Mouse (Mus musculus) kidney, postnatal 0 days (tissue): ENCODE measurements around the gene Bace2. TPM values are rescaled to one million over a fixed set of nuclear protein-coding genes. Genes with fewer than 3 reads are reported as not detected.

Experiments
- ATAC-seq: fragments of 200-750 bp; cut with Nextera tagmentation; replicated peaks from 2 replicates; pipeline ENCODE4 v1.8.0; 2017; ENCODE audit warnings: low read depth, moderate number of reproducible peaks, moderate TSS enrichment, moderate library complexity; ENCODE audit not compliant: low FRiP score
- DNase-seq: peaks from one replicate; pipeline ENCODE4 v3.0.0-alpha.2; 2016; ENCODE audit warnings: low spot score
- H3K27ac ChIP-seq: fragments of 300-500 bp; sonication (generic); 2 replicates; pipeline ENCODE4 v1.5.1; 2014; ENCODE audit warnings: mild to moderate bottlenecking
- H3K27me3 ChIP-seq: fragments of 300-500 bp; sonication (generic); 2 replicates; pipeline ENCODE4 v1.6.1; 2014; ENCODE audit warnings: low read length, mixed read lengths; ENCODE audit not compliant: insufficient read depth
- H3K36me3 ChIP-seq: fragments of 300-500 bp; sonication (generic); 2 replicates; pipeline ENCODE4 v1.6.1; 2014; ENCODE audit warnings: low read length, mixed read lengths; ENCODE audit not compliant: insufficient read depth
- H3K4me1 ChIP-seq: fragments of 300-500 bp; sonication (generic); replicated peaks from 2 replicates; pipeline ENCODE4 v1.6.1; 2014; ENCODE audit warnings: antibody characterized with exemption, low read length, mixed read lengths; ENCODE audit not compliant: insufficient read depth
- H3K4me2 ChIP-seq: fragments of 300-500 bp; sonication (generic); 2 replicates; pipeline ENCODE4 v1.6.1; 2014; ENCODE audit warnings: mild to moderate bottlenecking, low read length, moderate library complexity, mixed read lengths
- H3K4me3 ChIP-seq: fragments of 300-500 bp; sonication (generic); replicated peaks from 2 replicates; pipeline ENCODE4 v1.5.1; 2014; ENCODE audit warnings: low read depth, low read length
- H3K9ac ChIP-seq: fragments of 300-500 bp; sonication (generic); 2 replicates; pipeline ENCODE4 v1.6.1; 2014; ENCODE audit warnings: low read depth, low read length
- H3K9me3 ChIP-seq: fragments of 300-500 bp; sonication (generic); replicated peaks from 2 replicates; pipeline ENCODE4 v1.6.1; 2016; ENCODE audit warnings: low read length, inconsistent platforms, mixed read lengths
- CTCF ChIP-seq: IDR thresholded peaks from 2 replicates; pipeline ENCODE4 v1.5.1; 2016; ENCODE audit warnings: antibody characterized with exemption, low read depth, mild to moderate bottlenecking, moderate library complexity
- WGBS: fragments of 180-500 bp; shearing (Covaris S2); extraction: QIAGEN DNeasy Blood & Tissue Kit; methylation state at CpG from one replicate; pipeline ENCODE4 v1.1.7; 2014; 5-methylcytosine and 5-hydroxymethylcytosine counted together
- polyA plus RNA-seq: library from polyadenylated mRNA; unstranded; fragments of >200 nt; fragmentation: Nextera tagmentation; extraction: Ambion mirVana; gene quantifications from 2 replicates; pipeline ENCODE4 v1.2.1, GENCODE M21; 2015

Gene Bace2
- polyA plus RNA-seq, 1 experiment from 2014 or later = 11.2 TPM

DNA sequence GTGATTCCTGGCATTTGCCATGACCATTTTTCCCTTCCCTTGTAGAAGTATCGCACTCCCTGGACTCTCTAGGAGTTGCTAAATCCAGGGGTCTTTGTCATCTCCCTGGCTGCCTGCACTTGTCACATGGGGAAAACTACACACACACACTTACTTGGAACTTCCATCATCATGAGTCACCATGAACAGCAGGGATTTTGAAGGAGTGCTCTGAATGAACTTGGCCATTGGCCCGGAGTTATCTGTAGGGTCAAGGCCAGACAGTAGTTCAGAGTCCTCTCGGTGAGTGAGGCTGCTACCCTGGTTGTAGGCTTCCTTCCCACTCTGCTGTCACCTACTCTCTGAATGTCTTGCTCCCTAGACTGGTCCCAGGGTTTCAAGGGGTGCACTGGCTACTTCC is 119.0 kb downstream of the Bace2 start:
- Histone ChIP-seq H3K4me2 (no peak overlapping the region), H3K27ac (no peak overlapping the region), H3K4me3 (no peak overlapping the region), H3K27me3 (no peaks in the 10 kb centered on the region), H3K9me3 (no peaks in the 10 kb centered on the region), H3K9ac (no peak overlapping the region), H3K4me1 (no peaks in the 10 kb centered on the region), H3K36me3 (no peaks in the 10 kb centered on the region)
- TF ChIP-seq CTCF = no peak
- no peak for DNase-seq
- no peak for ATAC-seq
- 88% methylated on average over 3 of the region's 3 CpGs for WGBS

DNA sequence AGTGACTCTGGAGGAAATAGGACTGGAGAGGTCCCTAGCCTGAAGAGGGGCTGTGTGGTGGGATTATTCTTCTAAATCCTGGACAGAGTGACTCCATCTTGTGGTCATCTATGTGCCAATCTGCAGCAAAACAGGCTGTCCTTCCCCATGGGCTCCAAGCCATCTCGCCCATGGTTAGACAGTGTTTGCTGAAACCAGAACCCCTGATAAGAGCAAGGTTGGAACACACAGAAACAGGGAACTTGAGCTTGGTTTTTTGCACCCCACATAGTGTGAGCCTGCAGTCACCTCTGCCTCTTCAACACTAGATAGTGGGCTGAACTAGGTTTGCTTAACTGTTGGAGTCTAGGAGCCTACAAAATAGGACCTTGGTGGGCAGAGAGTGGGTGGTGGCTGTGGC is 120.0 kb downstream of the Bace2 start:
- Histone ChIP-seq H3K9ac (no peak overlapping the region), H3K4me2 (no peak overlapping the region), H3K4me1 (no peaks in the 10 kb centered on the region), H3K4me3 (no peak overlapping the region), H3K36me3 (no peaks in the 10 kb centered on the region), H3K27ac (no peak overlapping the region), H3K9me3 (no peaks in the 10 kb centered on the region), H3K27me3 (no peaks in the 10 kb centered on the region)
- TF ChIP-seq CTCF = no peak
- WGBS = 86% methylated on average over 1 of the region's 1 CpGs
- DNase-seq = no peak
- ATAC-seq = no peak

GRCm38 (mm10) chr16:97478655-97479054 is 122.1 kb downstream of the Bace2 start:
- no peak overlapping the region for H3K9ac ChIP-seq
- H3K27me3 ChIP-seq = no peaks in the 10 kb centered on the region
- no peak overlapping the region for H3K4me2 ChIP-seq
- WGBS = 69% methylated on average over 2 of the region's 2 CpGs
- no peak for DNase-seq
- no peak overlapping the region for H3K27ac ChIP-seq
- no peaks in the 10 kb centered on the region for H3K36me3 ChIP-seq
- no peaks in the 10 kb centered on the region for H3K4me1 ChIP-seq
- ATAC-seq = no peak
- H3K9me3 ChIP-seq = no peaks in the 10 kb centered on the region
- no peak overlapping the region for H3K4me3 ChIP-seq
- TF ChIP-seq CTCF = no peak

DNA sequence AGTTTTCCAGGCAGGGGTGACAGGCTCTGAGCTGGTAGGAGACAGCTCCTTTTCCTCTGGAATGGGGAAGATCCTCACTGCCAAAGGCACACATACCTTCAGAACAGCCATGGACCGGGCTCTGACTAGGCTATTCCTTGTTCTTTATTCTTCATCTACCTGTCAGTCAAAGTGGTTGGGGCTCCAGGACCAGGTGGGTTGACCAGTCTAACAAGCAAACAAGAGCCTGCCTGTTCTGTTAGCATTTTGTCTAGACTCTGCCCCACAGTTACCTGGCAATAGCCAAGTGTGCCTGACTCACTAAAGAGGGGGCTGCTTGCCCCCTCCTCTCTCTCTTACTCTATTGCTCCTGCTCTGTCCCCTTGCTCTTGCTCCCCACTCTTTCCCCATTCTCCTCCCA is 135.8 kb downstream of the Bace2 start:
- no peak for TF ChIP-seq CTCF
- 81% methylated on average over 1 of the region's 1 CpGs for WGBS
- Histone ChIP-seq H3K4me2 (no peak overlapping the region), H3K9ac (no peak overlapping the region), H3K4me1 (no peaks in the 10 kb centered on the region), H3K36me3 (no peaks in the 10 kb centered on the region), H3K4me3 (no peak overlapping the region), H3K9me3 (no peaks in the 10 kb centered on the region), H3K27ac (no peak overlapping the region), H3K27me3 (no peaks in the 10 kb centered on the region)
- DNase-seq (no peak), ATAC-seq (no peak)

Other genes with a start within 250 kb of the Bace2 start
- gene Dscam, start 186.0 kb upstream of the Bace2 start, polyA plus RNA-seq = 0.05 TPM in 2 replicates
- gene Mx1, start 106.2 kb downstream of the Bace2 start, polyA plus RNA-seq = 0.11 and 0.15 TPM in 2 replicates
- not detected in 2 replicates for gene Fam3b, start 158.1 kb downstream of the Bace2 start, polyA plus RNA-seq